Mouse (Mus musculus) right cerebral cortex, postnatal 4 days (tissue): ENCODE results near the gene Atn1.

ENCODE experiments used
- DNase-seq: peaks from one replicate; pipeline ENCODE4 v3.0.0-alpha.2; 2022

The Atn1 gene

DNA sequence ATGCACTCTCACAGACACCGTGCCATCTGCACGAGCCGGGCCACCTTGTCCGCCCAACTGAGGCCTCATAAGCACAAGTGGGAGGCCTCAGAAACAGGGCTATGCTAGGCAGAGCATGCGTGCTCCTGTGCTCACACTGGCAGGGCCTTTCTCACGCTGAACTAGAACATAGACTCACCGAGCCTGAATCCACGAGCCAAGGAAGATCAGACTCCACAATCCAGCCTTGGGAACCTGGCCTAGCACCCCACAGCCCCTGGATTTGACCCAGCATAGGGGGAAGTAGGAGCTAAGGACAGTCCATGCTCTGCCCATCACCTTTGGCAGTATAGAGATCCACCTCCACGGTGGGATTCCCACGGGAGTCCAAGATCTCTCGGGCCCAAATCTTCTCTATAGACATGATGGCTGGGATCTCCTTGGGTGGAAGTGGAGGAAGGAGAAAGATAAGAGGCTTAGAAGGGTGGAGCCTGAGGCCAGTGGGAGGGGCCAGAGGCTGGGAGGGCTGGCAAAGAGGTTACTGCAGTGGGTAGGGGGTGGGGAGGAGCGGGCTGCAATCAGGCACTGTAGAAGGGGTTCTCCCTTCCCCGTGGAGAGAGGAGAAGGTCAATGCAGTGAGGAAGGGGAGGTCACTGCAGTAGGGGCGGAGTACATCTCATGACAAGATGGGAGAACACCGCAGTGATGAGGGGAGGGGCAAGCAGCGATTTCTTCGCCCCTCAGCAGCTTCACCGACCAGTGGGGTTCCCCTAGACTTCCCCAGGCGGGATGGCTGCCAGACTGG, 11.8 kb upstream of the Atn1 start:
- no peak for DNase-seq

DNA sequence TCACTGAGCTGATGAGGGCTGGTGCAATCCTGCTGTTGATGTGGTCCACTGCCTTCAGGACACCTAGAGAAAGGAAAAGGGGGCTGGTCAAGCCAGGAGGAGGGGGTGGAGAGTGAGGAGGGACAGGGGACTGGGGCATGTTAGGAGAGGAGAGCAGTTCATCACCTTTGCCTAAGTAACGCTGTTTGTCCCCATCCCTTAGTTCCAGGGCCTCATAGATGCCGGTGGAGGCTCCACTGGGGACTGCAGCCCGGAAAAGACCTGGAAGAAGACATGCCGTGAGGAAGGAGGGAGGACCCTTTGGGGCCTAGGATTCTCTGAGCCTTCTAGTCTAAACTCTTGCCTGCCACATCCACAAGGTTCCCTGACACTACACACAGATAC, 11.2 kb upstream of the Atn1 start:
- DNase-seq = no peak

DNA sequence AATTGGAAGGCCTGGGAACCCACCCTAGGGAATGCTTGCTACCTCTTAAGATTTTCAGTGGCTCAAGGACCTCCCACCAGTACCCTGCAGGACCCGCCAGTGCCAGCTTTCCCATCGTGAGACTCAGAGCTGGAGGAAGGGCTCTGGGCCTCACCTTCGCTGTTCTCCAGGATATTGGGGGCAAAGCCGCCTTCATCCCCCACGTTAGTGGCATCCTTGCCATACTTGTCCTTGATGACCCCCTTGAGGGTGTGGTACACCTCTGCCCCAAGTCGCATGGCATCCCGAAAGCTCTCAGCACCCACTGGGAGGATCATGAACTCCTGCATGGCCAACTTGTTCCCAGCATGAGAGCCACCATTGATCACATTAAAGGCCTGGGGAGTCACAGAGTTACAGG, 9.6 kb upstream of the Atn1 start:
- DNase-seq = no peak

DNA sequence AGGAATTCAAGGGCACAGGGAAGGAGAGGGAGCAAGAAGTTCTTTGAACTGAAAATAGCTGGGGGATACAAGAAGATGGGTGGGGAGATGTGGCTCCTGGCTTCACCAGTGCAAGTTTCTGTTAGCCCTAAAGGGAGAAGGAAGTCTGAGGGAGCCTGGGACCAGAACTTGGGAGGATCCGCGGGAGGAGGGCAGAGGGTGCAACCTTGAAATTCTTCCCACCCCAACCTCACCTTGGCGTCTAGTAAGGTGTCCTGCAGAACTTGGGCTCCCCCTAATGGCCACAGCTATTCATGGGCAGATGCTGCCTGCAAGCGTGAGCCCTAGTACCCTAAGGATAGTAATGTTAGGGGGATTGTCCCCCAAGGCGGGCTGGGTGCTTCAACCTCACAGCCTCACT, 2.9 kb upstream of the Atn1 start:
- DNase-seq = peak; percentile 63

DNA sequence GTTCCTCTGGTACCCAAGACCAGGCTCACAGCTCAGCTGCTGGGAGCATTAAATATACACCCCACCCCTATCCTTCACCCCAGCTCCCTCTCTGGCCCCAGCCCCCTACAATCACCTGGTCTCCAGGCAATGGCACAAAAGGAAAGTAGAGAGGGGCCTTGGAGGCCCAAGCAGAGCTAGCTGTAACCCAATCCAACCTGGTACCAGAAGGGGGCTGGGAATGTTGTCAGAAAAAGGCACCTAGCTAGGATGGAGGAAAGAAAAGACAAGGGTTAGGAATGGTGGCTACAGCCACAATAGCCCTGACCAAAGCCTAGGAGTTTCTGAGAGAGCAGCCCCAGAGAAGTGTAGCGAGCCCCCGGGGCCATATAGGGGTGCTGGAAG, 2.5 kb upstream of the Atn1 start:
- no peak for DNase-seq

DNA sequence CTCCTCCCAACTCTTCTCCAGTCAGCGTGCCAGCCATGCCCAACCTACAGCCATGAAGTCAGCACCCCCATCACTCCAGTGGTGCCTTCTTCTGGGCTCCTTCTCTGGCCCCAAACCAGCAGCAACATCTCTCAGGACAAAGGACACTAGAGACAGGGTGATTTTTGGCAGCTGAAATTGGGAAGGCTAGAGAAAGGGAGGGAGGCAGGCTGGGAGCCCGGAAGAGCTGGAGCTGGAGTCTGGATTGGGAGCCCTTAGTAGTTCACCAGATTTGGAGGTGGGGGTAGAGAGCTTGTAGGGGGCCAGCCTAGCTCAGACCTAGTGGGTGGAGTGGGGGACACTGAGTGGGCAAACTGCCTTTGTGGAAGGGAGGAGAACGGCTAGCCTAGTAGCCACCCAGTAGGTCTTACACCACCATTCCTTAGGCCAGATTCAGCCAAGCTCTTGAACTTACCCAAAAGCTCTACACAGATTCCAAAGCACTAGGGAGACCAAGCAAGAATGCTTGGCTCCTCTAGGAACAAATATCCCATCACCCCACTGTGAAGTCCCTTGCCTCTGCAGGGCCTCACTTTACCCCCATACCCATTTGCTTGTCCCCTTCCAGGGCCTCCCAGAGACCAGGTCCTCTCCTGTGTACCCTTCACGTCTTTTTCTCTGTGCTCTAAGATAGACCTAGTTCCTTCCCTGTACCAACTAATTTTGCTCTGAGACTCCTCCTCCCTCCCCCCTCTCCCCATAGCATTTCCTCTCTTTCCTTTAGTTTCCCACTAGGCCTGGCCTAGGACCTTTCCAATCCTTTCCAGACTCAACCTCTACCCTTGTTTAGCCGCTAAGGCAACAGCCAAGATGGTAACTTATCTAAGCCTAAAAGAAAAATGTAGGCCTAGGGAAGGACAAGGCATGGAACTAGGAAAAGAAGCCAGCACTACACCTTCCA, 1.9 kb upstream of the Atn1 start:
- peak; percentile 49 for DNase-seq

DNA sequence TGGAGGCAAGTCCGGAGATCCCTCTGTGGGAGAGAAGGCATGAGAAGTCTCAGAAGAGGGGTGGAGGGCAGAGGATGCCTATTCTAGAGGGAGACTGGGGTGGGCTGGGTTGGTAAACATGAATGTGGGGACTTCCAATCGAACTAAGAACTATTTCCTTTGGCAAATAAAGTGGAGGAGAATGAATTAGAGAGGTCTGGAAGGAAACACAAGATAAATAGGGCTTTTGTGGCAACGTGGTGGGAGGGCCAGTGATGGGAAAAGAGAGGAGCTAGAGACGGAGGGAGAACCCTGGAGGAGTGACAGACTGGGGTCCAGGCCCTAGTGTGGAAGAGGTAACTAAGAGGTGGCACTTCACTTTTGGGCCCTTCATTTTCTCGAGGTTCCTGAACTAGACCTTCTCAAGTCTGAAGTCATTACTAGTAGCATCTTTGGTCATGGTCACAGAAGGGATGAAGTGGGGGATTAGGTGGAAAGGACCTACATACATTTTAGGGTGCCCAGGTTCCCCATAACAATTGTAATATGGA, 1.1 kb upstream of the Atn1 start:
- no peak for DNase-seq

DNA sequence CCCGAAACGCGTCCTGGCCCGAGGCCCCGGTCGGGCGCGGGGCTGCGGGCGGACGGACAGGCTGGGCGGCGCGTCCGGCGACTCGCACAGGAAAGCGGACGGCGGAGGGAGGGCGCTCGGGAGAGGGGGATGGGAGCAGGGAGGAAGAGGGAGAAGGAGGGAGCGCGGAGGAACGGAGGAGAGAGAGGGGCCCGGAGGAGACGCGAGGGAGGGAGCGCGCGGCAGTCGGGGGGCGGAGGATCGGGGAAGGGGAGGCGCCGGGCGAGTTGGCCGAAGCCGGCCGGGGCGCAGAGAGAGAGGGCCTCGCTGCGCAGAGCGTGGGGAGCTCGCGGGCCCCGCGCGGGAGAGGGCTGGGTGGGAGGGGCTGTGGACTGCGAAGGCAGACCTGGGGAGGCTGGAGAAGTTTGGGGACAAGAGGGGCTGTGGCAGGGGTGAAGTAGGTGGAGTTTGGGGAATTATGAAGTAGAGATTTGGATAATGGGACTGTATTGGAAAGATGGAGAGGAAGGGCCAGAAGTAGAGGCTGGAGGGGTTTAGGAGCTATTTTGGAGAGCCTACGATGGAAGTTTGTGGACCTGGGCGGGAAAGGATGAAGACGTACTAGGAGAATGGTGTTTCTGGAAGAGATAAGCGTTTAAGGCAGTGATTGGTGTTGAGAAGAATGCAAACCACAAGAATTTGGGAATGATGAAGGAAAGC, 477 bp upstream of the Atn1 start:
- DNase-seq = peak; percentile 79

DNA sequence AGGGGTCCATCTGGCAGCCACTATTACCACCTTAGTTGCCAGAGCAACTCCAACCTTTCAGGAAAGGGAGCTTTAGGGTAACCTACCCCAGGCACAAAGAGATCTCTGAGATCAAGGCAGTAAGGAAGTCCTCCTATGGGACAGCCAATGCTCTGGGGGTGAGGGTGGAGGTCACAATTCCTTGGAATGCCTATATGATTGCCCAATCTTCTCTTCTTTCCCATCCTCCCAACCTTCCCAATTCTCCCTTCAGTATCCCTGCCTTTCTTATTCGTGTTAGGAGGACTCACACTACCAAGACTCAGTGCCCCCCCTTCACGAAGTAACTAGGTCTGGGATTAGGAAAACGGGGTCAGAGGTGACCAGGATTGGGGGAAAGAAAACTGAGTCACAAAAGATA, 1.0 kb downstream of the Atn1 start:
- DNase-seq = no peak

DNA sequence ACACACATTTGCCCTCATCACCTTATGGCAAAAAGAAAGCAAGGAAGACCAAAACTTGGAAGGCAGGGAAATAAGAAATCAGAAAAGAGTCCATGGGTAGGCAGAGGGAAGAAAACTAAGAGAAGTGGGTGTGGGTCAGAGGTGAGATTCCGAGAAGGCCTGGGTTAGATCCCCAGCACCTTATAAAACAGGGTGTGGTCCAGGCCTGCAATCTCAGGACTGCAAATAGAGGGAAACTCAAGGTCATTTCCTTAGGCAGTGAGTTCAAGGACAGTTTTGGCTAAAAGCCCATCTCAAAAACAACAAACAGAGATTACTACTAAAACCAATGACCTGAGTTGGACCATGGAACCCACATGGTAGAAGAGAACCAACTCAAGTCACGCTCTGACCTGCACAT, 2.5 kb downstream of the Atn1 start:
- DNase-seq = no peak

DNA sequence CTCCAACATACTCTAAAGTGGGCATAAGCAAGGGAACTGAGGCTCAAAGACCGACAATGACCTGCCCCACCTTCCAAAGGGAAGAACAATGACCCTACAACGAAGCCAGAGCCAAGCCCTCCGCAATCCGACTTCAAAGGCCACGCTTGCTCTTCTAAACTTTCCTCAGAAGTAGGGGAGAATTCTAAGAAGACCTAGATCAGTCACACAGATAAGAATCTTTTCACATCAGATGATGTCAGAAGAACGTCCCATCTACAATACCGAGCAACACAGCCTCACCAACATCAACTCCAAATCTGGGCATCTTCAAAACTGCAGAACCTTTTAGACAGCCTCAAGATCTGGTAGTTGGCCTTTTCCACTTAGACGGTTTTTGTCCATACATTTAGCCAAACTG, 5.9 kb downstream of the Atn1 start:
- DNase-seq = no peak

DNA sequence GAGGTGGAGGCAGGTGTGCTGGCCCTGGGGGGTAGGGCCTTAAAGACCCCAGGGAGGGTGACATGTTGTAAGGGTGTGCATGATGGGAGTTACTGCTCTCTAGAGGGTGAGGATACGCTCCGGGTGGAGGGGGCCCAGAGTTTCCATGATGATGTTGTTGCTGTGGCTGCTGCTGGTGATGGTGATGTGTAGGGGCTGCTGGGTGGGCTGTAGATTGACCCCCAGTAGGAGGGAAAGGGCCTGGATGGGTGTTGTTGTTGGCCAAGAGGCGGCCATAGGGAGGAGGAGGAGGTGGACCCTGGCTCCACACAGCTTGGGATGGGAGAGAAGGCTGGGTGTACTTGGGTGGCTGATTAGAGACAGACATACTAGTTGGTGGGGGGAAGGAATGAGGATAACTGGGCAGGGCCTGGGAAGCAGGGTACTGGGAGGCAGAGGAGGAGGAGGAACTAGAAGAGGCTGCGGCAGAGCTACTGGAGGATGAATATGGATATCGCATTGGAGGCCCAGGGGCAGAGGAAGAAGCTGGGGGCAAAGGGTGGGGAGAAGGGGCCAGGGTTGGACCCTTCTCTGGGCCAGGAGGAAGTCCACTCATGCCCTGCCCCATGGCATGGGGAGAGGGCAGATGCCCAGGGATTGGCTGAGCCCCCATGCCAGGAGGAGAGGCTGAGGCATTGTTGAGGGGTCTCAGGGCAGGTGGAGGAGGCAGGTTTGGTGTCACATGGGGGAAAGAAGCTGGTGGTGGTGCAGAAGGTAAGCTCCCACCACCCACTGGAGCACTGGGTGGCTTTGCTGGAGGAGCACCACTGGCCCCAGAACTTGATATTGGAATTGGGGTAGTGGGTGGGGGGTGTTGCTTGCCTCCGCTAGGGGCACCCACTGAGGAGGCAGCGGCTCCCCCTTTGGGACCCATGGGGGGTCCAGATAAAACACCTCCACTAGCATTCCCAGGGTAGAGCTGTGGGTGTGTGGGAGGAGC, 9.4 kb downstream of the Atn1 start:
- DNase-seq = no peak

DNA sequence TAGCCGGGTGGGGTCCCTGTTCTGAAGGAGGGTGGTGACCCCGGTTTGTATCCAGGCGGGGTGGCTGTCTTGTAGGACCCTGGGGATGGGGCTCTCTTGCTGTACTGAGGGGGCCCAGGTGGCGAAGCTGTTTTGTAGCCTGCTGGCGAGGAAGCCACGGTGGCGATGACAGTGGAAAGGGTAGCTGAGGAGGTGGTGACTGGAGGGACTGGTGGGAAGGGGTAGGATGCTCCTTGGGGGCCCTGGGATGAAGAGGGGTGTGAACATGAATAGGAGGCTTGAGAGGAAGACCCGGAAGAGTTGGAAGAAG, 10.1 kb downstream of the Atn1 start:
- no peak for DNase-seq

DNA sequence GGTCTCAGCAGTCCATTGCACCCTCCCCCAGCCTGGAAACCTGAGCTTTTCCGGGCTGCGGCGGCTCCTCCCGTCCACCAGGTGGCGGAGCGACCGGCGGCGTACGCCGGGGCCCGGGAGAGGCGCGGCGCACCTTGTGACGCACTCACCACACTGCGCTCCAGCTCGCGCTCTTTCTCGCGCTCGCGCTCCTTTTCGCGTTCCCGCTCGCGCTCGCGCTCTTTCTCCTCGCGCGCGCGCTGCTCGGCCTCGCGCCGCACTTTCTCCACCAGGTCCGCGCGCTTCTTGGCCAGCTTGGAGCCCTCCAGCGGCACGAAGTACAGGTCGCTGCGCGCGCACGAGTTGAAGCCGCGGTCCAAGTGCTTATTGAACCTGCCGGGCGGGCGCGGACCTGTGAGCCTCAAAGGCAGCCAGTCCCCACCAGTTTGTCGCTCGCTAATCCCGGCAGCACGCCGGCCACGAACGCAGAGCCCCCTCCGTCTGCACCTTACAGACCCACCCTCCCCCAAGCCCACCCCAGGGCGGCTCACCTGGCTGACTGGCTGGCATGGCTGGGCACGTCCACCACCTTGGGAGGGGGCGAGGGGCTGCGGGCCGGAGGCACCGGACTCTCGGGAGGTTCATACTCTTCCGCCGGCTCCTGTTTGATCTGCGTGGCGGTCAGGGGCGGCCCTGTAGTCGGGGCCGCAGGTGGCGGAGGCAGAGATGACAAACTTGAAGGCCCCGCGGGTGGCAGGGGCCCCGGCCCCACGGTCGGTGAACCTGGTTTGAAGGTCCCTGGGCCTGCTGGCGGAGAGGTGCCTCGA, 10.6 kb downstream of the Atn1 start:
- DNase-seq = peak; percentile 93

DNA sequence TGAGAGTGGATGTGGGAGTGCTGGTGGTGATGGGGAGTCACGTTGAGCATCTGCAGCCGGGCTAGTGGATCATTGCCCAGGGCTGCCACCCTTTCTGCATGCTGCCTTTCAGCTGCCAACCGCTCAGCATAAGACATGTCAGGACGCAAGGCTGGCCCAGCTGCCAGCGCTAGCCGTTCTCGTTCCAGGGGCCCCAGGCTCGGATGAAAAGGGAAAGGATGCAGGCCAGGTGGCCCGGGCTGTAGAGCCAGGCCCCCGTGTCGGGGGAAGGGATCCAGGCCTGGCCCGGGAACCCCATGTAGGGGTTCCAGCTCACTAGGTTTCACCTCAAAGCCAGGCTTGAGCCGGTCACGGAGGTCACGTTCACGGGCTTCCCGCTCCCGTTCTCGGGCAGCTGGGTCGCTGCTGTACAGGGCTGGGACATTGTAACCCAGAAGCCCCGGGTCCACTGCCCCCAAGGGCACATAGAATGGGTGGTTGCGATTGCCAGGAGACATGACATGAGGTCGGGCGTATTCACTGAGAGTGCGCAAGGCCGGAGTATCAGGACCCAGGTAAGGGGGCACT, 11.5 kb downstream of the Atn1 start:
- DNase-seq = no peak

DNA sequence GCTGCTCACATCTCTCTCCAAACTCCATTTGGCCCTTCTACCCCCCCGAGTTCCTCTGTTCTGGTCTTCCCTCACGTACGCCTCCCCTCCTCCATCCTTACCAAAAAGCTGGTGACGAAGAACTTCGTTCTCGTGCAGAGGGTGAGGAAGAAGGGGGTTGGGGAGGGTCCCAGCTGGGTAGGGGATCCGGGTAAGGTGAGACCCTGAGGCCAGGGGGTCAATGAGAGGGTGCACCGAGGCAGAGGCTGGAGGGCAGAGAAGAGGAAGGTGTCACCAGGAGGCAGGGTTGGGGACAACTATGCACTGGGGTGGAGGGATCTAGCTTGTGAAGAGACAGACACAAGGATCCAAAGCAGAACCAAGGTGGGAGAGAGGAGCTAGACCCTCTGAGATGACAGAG, 12.7 kb downstream of the Atn1 start:
- no peak for DNase-seq

DNA sequence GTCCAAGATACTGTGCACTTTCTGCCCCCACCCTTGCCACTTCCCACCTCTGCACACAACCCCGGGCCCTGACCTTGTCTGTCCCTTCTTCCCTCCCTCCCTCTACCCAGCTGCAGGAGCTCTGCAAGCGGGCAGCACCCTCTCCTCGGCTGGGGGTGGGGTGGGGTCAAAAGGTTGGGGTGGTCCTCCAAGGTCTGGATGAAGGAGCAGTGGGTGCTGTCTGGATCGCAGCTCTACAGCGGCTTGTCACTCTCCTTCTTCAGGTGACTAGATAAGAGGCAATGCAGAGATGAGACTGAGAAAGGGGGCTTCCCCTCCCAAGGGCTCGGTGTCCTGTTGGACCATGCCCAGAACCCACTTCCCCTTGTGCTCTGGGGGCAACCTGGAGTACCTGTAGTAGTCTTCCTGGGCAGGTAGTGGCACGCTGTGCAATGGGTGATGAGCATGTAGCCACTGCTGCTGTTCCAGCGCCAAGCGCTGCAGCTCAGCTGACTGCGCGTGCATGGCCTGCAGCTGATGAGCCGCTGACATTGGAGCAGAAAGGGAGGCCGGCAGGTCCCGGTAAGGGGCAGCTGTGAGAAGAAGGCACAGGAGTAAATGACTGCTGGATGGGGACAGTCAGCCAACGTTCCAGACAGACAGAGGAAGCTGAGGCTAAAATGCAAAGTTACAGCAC, 13.3 kb downstream of the Atn1 start:
- DNase-seq = no peak

DNA sequence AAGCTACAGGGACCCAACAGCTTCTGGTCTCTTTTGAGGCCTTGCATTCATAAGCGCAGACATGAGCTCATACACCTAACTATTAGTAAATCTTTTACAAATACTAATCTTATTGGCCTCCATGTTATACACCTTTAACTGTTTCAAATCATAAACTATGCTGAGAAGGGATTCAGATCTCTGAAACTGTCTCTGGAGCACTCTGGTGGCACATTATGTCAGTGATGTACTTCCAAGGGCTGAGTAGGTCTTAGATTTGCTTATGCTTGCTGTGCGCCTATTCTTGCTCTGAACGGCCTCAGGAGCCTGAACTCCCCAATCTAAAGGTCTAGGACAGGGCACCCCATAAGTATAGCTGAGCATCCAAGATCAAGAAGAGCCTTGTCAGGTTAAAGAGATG, 14.5 kb downstream of the Atn1 start:
- no peak for DNase-seq

DNA sequence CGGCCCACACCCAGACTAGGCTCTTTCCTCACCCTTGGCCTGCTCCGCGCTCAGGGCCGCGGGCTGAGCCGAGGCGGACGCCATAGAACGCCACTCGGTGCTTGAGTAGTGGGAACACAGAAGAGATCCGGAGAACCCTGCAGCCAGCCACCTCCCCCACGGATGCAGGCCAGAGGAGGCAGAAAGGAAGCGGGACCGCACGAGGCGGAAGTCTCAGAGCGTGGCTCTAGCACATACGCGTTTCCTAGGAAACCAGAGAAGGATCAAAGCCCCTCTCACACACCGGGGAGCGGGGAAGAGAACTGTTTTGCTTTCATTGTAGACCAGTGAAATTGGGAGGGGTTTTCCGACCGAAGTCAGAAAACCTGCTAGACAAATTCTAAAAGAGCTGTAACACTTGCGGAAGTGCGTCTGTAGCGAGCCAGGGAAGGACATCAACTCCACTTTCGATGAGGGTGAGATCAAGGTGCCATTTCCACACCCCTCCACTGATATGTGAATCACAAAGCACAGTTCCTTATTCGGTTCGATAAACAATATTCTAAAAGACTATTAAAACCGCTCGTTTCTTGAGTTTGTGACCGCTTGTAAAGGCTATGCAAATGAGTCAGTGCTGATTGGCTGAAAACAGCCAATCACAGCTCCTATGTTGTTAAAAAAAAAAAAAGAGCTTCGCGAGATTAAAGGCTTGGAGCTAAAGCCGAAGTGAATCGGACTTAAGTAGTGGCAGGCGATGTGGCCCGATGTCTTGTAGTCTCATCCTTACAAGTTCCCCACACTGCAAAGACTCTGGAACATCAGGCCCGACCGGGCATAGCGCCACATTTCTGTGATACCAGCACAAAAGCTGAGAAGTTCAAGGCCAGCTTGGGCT, 15.2 kb downstream of the Atn1 start, which contains the start of gene Grcc10:
Gene Grcc10, minus strand, starts transcription at position 487 of the 874 bp plus-strand sequence.
- peak; percentile 82 for DNase-seq
